Mouse (Mus musculus) cerebellum, adult 2 months (tissue): ENCODE results near the gene Tbce.

Experiments used
- CTCF ChIP-seq: fragments of 200-500 bp; IDR thresholded peaks from 2 replicates; pipeline ENCODE4 v1.5.1; 2011; ENCODE audit warnings: low read depth, mild to moderate bottlenecking, control low read depth, low read length, moderate library complexity, borderline replicate concordance; ENCODE audit not compliant: insufficient read depth
- POLR2A ChIP-seq: fragments of 200-500 bp; IDR thresholded peaks from 2 replicates; pipeline ENCODE4 v1.6.1; 2011; ENCODE audit warnings: low read length, control low read depth, borderline replicate concordance; ENCODE audit not compliant: insufficient read depth

GRCm38 (mm10) chr13:14011454-14011995 is 27.9 kb downstream of the Tbce start:
- TF ChIP-seq CTCF, result no peak
- no peak for TF ChIP-seq POLR2A
